Mouse (Mus musculus) liver, adult 2 months (tissue): ENCODE results near the gene Jhy.

Experiments
- CTCF ChIP-seq: fragments of 200-500 bp; IDR thresholded peaks from 2 replicates; pipeline ENCODE4 v1.5.1; 2011; ENCODE audit warnings: low read depth, low read length, control low read depth
- POLR2A ChIP-seq: fragments of 200-500 bp; IDR thresholded peaks from 2 replicates; pipeline ENCODE4 v1.6.1; 2011; ENCODE audit warnings: low read length, control low read depth; ENCODE audit not compliant: insufficient read depth; ENCODE audit errors: extremely low read depth

DNA sequence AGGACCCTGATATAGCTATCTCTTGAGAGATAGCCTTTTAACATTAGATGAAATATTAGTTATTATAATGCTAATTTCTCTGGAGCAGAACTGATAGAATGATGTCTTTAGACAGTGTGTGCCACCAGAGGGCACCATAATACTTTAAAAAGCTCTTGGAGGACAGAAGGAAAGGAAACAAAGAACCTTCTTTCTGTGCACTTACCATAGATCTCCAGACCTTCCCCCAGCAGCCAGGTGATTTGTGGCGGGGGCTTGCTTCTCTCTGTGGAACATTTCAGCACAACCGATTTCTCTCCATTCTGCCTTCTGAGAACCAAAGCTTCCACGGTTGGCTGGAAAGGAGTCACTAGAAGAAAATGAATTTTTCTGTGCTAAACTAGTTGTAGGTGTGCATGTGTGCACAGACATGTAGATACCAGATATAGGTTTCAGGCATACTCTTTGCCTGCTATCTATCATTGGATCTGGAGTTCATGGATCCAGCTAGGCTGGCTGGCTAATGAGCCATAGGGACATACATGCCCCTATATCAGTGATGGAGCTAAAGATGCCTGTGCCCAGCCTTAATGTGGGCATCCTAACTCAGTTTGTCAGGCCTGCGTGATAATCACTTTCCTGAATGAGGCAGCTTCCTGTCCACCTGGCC is 26.1 kb upstream of the Jhy start:
- TF ChIP-seq CTCF (peak; percentile 43), POLR2A (no peak)
